Mouse (Mus musculus): ENCODE data around the gene Dusp16.
A peak's percentile ranks its signal among the peaks of the same experiment; 100 is the strongest.

The Dusp16 gene

GRCm38 (mm10) chr6:134792141-134793045 is at the start of gene Dusp16:
TSS of gene Dusp16 (minus strand) at chr6:134792625.
- peak; percentile 83 to 90 for DNase-seq (ENCODE audit: low spot score in 2 of 2)

- DNase-seq (ENCODE audit: low spot score in 2 of 2): no peak
Measured at GRCm38 (mm10) chr6:134840346-134840745, 47.9 kb upstream of the Dusp16 start.

- DNase-seq (ENCODE audit: low spot score in 2 of 2): no peak
Measured at GRCm38 (mm10) chr6:134838111-134838510, 45.7 kb upstream of the Dusp16 start.

GRCm38 (mm10) chr6:134834585-134835251 is 42.3 kb upstream of the Dusp16 start:
- no peak for DNase-seq (ENCODE audit: low spot score in 2 of 2)

GRCm38 (mm10) chr6:134830776-134831175 is 38.4 kb upstream of the Dusp16 start:
- DNase-seq (ENCODE audit: low spot score in 2 of 2): no peak

- peak; percentile 100 for DNase-seq (ENCODE audit: low spot score in 2 of 2)
Measured at GRCm38 (mm10) chr6:134829786-134830700, 37.6 kb upstream of the Dusp16 start, which contains the start of gene Crebl2. TSS of gene Crebl2 (plus strand) at chr6:134830154.

GRCm38 (mm10) chr6:134822844-134823243 is 30.4 kb upstream of the Dusp16 start:
- no peak for DNase-seq (ENCODE audit: low spot score in 2 of 2)

- no peak for DNase-seq (ENCODE audit: low spot score in 2 of 2)
Measured at GRCm38 (mm10) chr6:134820411-134820810, 28.0 kb upstream of the Dusp16 start.

GRCm38 (mm10) chr6:134819741-134820140 is 27.3 kb upstream of the Dusp16 start:
- DNase-seq (ENCODE audit: low spot score in 2 of 2): no peak

- no peak for DNase-seq (ENCODE audit: low spot score in 2 of 2)
Measured at GRCm38 (mm10) chr6:134817051-134817928, 24.9 kb upstream of the Dusp16 start.

- DNase-seq (ENCODE audit: low spot score in 2 of 2): no peak
Measured at GRCm38 (mm10) chr6:134813066-134813465, 20.6 kb upstream of the Dusp16 start.

GRCm38 (mm10) chr6:134807794-134808193 is 15.4 kb upstream of the Dusp16 start:
- no peak for DNase-seq (ENCODE audit: low spot score in 2 of 2)

- no peak for DNase-seq (ENCODE audit: low spot score in 2 of 2)
Measured at GRCm38 (mm10) chr6:134807091-134807490, 14.7 kb upstream of the Dusp16 start.

- DNase-seq (ENCODE audit: low spot score in 2 of 2): no peak
Measured at GRCm38 (mm10) chr6:134806130-134806529, 13.7 kb upstream of the Dusp16 start.

GRCm38 (mm10) chr6:134804736-134805277 is 12.4 kb upstream of the Dusp16 start:
- DNase-seq (ENCODE audit: low spot score in 2 of 2): no peak

- no peak for DNase-seq (ENCODE audit: low spot score in 2 of 2)
Measured at GRCm38 (mm10) chr6:134802641-134803043, 10.2 kb upstream of the Dusp16 start.

- DNase-seq (ENCODE audit: low spot score in 2 of 2): no peak
Measured at GRCm38 (mm10) chr6:134801483-134801882, 9.1 kb upstream of the Dusp16 start.

- DNase-seq (ENCODE audit: low spot score in 2 of 2): no peak
Measured at GRCm38 (mm10) chr6:134796297-134796696, 3.9 kb upstream of the Dusp16 start.

GRCm38 (mm10) chr6:134793911-134794520 is 1.6 kb upstream of the Dusp16 start:
- DNase-seq (ENCODE audit: low spot score in 2 of 2): peak; percentile 76 to 82
